Mouse (Mus musculus): ENCODE data around the gene Zfp951.
"Not testable (repeated sequence)": the region's sequence is repeated elsewhere in the genome, so short reads cannot be mapped to it uniquely, and the experiment has no call there.

Zfp951 gene

GRCm38 (mm10) chr5:104859962-104860525, at the start of gene Zfp951:
Zfp951 (minus strand) TSS chr5:104860070.
- DNase-seq (ENCODE audit: low spot score in 2 of 2) = peak; percentile 54 to 75

- not testable (repeated sequence) for DNase-seq (ENCODE audit: low spot score in 2 of 2)
Observed at GRCm38 (mm10) chr5:104906556-104906955, 46.7 kb upstream of the Zfp951 start.

- not testable (repeated sequence) for DNase-seq (ENCODE audit: low spot score in 2 of 2)
Observed at GRCm38 (mm10) chr5:104859045-104859961, 567 bp downstream of the Zfp951 start.

- not testable (repeated sequence) for DNase-seq (ENCODE audit: low spot score in 2 of 2)
Observed at GRCm38 (mm10) chr5:104854546-104854945, 5.3 kb downstream of the Zfp951 start.

- no peak for DNase-seq (ENCODE audit: low spot score in 2 of 2)
Observed at GRCm38 (mm10) chr5:104833330-104833729, 26.5 kb downstream of the Zfp951 start.

GRCm38 (mm10) chr5:104829611-104830010, 30.3 kb downstream of the Zfp951 start:
- no peak for DNase-seq (ENCODE audit: low spot score in 2 of 2)

GRCm38 (mm10) chr5:104770138-104770537, 89.7 kb downstream of the Zfp951 start:
- not testable (repeated sequence) for DNase-seq (ENCODE audit: low spot score in 2 of 2)
